Mouse (Mus musculus): ENCODE results near the gene Phtf2.

DNA sequence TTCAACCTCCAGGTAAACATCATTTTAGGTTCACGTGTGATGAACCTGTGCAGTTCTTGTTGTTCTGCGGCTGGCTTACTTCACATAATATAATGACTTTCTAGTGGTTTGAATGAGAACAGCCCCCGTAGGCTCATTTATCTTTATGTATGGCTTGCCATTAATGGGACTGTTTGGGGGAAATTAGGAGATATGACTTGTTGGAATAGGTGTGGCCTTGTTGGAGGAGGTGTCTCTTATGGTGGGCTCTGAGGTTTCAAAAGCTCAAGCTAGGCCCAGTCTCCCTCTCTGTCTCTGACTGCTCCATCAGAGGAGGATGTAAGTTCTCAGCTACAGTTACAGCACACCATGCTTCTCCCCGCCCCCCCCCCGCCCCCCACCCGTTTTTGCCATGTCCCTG, 71.5 kb downstream of the Phtf2 start:
- TF ChIP-seq POLR2A (IDR thresholded peaks at IDR 0.05; ENCODE audit: control insufficient read depth, low read depth, low read length) (no peak), CTCF (IDR thresholded peaks at IDR 0.05; ENCODE audit: control insufficient read depth, insufficient read depth, insufficient replicate concordance, low read depth, low read length) (no peak)

Measured in testis, adult 2 months (tissue).